Mouse (Mus musculus): ENCODE measurements around the gene Mypop.

GRCm38 (mm10) chr7:19001066-19001806 is 10.2 kb downstream of the Mypop start:
- TF ChIP-seq POLR2A (IDR thresholded peaks at IDR 0.05; ENCODE audit: control insufficient read depth, low read depth, low read length): no peak
- TF ChIP-seq CTCF (IDR thresholded peaks at IDR 0.05; ENCODE audit: control insufficient read depth, insufficient read depth, insufficient replicate concordance, low read depth, low read length): no peak
